Mouse (Mus musculus) kidney, adult 18-20 months (tissue): ENCODE data around the gene Atp8a1.

ENCODE experiments used
- DNase-seq: peaks from one replicate; pipeline ENCODE4 v3.0.0; 2021

The Atp8a1 gene

DNA sequence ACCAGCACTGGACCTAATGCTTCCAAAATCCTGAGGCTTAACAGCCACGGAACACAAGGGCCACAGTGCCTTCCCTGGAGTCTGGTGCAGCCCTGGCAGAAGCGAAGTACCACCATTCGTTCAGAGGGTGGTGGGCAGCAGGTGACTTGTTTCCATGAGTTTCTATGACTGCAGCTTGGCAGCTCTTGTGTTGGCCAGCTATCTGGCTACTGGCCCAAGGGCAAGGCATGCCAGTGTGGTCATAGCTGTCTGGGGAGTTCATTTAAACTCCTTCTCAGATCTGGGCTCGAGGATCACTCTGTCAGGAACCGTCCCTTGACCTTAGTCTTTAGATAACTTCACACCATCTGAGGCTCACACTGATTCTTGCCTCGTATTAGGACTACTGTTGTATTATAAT, 89.1 kb downstream of the Atp8a1 start:
- no peak for DNase-seq

DNA sequence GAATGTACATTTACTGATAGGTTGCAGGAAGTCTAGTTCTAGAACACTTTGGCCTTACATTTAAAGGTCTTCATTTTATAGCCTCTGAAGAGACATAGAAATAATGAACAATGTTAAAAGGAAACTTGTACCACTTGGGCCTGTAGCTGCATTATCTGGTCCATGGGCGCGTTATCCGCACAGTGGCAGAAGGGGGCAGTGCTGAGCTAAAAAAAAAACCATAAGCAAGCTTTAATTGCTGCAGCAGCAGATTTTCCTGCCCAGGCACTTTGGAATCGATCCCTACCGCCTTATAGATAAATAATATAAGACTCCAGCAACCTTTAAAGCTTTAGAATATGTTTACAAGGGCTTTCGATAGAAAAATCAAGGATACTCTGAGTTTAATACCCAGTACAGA, 91.1 kb downstream of the Atp8a1 start:
- peak; percentile 35 for DNase-seq

DNA sequence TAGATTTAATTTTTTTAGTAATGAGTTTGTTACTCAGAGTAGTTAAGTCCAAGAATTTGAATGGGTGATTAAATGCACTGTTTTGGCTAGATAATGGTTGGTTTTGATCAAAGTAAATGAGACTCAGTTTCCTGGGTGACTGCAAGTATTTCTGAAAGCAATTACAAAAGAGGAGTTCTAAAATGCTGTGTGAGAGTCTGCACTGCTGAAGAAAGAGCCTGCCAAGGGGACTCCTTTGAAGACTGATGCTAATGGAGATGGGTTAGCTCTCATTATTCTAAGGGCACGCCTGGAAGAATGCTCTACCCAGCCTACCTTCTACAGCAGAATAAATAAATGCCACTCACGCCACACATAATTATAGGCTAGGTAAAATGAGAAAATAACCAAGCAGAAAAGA, 94.2 kb downstream of the Atp8a1 start:
- DNase-seq: no peak

DNA sequence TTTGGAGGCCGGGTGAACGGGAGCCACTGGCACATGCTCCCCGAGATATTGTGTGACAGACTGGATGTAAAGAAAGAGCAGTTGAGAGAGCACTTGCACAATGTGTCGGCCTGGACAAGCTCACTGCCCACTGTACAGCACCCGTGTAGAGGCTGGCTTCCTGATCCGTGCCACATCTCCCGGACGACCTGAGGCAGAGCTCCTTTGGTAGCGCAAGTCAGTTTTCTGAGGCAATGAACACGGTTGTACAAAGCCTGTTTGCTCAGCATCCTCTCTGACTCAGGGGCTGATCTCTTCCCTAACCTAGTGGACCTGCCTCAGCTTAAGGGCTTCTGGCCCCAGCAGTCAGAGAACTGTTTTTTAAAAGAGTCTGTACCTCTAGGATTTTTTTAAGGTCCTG, 94.6 kb downstream of the Atp8a1 start:
- DNase-seq: no peak

DNA sequence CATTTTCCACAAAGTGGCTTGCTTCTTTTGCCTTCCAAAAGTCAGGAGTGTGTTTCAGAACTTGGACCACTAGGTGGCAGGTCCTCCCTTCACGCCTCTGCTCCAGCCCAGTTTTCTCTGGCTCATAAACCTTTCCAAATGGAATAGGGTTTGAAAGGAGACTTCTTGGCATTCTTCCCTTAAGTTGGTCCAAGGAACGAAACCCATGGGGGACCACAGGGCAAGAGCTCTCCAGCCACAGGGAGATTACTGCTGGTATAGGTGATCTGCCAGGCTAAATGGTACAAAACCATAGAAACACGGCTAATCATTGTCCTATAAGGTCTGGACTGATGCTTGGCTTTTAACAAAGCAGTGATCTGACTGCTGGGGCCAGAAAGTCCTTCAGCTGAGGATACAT, 95.2 kb downstream of the Atp8a1 start:
- DNase-seq: peak; percentile 46

DNA sequence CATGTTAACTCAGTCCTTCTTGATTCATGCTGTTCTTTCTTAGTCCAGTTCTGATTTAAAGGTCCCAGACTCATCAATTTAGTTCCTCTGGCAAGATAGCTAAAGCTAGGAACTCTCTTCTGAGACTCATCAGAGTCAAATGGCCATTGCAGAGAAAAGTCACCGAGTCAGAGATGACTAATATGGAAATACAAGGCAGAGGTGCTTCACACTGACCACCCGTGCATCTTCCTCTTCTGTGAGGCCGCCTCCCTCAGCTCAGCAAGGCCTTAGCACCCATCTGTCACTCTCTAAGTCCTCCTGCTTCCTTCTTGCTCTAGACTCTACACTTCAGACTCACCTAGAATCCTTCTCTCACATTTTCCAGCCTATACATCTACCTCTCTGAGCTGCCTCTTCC, 108.0 kb downstream of the Atp8a1 start:
- no peak for DNase-seq

DNA sequence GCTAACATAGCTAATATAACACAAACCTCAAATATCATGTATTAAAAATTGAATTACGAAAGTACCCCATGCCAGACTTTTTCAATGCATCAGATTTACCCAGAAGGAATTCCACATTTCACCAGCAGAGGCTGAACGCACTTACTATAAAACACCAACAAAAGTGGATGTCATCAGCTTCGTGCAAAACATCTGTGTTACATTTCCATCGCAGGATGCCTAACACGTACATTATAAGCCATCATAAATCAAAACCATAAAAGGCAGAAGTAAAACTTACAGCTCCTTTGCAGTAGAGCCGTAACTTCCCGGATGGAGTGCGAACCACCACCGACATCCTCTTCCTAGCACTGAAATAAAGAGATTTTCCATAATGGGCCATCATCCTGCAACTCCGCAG, 109.1 kb downstream of the Atp8a1 start:
- DNase-seq: no peak

DNA sequence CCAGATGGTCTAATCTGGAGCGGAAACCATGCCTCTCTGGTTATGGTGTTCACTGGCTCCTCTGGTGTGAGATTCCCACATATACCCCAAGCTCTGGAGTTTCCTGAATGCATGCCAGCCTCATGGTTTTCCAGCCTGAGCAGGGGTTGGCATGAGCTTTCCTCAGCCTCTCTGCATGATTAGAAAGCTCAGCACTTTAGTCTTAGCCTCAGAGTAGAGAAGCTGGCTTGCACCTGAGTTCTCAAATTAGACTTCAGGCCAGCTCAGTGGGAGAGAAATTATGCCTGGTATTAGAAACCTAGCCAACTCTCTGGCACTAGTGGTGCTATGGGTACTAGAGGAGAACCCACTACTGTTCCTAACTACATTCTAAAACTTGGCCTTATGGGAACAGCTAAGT, 111.5 kb downstream of the Atp8a1 start:
- DNase-seq: no peak

DNA sequence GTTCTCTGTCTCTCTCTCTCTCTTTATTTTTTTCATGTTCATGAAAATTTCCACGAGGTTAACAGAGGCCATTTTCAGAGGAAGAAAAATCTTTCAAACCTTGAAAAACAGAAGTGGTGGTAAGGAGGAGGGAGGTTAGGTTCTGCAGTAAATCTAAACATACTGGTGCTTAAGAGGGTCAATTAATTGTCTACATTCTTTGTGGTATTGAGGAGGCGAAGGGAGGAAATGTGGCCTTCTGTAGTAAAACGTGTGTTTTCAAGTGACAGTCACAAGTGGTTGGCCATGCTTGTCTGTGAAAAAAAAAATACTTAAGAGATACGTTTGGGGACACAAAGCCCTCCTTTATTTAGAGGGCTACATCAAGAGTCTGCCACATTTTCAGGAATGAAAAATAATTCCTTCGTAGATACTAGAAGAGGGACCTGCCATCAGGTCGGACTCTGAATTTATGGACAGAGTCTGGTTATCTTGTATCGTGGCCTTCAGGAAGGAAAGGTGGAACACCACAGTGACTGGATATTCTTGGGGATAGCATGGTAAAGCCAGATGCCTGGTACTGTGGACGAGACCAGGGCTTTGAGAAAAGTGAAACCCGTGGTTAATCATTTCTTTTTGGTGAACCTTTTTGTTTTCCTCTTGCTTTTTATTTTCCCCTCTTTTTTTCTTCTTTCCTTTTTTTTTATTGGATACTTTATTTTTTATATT, 113.5 kb downstream of the Atp8a1 start:
- DNase-seq: no peak

DNA sequence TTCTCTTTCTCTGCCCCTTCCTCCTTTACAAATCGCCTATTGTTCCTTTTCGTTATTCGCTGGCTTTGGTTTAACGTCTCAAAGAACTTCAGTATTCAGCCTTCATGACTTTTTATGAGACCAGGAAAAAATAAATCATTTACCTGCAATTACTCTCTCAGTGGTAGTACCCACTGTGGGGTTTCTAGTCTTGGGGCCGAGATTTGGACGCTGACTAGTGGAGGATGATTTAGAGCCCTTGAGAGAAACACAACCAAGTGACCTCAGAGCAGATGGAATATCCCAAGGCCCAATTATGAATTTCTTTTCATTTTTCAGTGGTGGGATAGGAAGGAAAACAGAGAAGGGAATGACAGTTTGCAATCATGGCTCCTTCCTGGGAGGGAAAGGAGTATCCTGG, 114.1 kb downstream of the Atp8a1 start:
- no peak for DNase-seq

DNA sequence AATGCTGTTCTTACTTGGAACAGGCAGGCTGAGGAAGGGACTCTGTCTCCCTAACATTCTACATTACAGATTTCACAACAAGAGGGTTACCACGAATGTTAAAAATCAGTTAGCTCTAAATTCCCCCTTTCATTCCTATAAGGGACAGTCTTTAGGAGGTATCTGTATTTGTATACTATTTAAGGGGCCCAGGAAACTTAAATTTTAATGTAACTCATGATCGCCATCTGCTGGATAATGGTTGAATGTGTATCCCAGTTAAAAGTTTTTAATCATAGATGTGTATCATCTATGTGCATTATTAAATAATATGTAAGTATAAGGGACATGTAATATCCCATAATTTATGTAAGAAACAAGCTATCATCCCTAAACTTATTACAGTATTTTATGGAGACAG, 119.5 kb downstream of the Atp8a1 start:
- DNase-seq: no peak

DNA sequence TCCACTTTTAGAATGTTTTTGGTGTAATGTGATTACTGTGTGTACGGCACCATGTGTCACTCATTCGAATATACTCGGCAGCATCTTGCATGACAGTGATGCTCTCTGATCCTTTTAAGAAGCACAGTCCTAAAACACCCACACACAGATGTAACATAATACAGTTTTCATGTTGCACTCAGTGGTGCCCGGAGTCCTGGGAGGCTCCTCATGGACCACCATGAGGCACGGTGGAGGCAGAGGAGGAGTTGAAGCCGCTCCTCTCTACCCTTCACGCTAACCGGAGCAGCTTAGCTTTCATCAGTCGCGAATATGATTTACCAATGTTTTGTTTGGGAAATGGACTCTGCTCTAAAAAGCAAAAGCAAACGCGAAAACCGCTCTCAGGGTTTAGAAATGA, 120.4 kb downstream of the Atp8a1 start:
- DNase-seq: no peak

DNA sequence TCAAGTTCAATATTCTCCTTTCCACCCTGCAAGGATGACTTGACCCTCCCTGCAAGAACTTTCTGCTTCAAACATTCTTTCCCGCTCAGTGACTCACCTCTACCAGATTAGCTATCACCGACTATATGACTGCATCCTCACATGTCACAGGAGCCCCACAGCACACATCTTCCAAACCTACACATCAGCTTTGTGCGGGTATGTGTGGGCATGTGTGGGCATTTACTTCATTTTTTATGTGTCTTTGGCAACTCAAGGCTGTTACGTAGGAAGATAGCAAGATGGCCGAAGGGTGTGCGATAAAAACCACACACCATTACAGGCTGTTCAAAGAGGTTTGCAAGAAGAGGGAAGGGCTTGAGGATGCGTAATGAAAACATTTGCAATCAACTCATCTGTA, 145.6 kb downstream of the Atp8a1 start:
- no peak for DNase-seq

DNA sequence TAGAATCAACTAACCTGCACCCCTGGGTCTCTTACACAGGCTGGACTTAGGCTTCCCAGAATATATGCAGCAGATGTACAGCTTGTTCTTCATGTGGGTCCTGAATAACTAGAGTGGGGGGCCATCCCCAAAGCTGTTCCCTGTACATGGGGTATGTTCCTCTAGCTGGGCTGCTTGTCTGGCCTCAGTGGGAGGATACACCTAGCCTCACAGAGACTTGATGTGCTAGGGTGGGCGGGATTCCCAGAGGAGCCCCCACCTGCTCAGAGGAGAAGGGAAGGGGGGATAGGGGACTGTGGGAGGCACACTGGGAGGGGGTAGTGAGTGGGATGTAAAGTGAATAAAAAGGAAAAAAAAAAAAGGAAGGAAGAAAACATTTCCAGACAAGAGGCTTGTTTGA, 147.8 kb downstream of the Atp8a1 start:
- DNase-seq: no peak

DNA sequence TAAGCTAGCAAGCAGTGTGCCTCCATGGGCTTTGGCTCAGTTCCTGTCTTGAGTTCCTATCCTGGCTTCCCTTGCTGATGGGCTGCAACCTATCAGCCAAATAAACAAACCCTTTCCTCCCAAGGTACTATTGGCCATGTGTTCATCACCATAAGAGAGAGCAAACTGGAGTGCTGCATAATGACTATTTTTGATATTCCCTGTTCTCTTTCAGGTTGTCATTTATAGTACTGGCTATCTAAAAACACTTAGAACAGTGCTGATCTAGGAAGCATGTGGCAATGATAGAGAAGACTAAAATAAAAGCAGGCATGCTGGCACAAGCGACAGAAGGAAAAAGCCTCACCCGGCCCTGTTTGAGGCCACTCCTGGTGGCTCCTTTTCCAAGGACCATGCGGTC, 149.1 kb downstream of the Atp8a1 start:
- no peak for DNase-seq

DNA sequence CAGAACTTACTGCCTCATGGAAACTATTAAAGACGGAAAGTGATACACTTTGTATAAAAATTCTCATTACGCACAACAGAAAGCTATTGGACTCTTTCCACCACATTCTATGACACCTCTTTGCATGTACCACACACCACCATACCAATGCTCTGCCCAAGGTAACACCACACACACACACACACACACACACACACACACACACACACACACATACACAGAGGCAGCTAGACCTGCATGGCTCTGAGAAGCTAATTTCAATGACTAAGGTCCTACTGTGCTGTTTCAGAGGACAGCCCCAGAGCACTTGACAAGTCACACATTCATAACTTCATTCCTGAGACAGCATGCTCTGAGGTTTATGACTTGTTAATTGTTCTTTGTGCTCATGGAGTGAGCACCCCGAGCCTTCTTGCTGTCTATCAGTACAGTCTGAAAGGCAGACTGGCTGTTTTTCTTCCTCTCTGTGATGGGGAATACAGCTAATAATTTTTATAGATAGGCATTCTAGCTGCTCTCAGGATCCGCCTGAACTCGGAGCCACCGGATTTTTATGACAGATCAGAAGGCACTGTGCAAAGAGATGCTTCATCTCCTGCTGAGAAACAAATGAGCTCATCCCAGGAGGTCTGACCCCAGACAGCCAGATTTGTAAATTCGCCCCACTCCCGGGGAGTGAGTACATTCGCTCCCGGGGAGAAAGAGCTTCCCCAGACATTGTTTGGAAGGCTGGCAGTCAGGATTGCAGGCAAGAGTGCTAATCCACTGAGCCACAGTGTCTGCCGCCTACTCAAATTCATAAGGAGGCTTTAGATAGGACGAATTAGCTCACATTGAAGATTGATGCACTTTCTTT, 150.3 kb downstream of the Atp8a1 start:
- no peak for DNase-seq

DNA sequence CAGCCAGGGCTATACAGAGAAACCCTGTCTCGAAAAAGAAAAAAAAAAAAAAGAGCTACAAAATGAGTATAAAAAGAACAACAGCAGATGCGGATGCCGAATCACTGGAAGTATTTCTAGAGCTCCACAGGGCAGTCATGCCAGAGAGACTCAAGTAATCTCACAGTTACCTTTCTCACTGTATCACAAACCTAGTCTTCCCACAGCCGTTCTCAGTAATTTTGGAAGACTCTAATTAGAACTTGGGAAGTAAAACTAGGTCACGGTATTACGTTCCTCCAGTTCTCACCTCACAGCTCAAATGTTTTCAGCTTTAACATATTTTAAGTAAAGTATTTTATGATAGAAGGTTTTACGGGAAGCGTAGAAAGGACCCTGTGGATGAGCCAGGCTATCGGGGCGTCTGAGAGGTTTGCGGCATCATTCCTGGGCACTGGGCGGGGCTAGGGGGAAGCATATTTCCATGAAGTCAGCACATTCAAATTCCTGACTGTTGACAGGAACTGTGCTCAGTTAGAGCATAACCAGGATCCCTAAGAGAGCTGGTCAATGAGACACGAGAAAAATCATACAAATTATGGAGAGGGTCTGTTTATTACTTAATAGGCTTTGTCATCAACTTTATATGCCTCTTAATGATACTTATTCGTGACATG, 152.1 kb downstream of the Atp8a1 start:
- no peak for DNase-seq

DNA sequence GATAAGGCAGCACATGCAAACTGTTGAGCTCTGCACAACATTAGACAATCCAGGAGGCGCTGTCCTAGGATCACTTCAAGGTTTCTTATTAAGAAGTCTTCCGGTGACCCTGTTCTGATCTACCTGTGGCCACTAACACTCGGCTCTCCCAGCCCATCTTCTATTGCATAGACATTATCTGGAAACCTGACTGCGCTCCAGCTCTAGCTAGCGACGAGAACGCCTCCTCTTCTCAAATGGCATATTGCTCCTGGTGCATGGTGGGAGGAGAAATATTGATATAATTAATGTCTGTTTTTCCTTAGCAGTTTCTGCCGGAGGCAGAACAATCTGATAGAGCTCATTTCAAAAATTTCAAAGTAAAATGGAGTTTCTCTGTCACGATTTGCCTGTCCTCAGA, 156.9 kb downstream of the Atp8a1 start:
- no peak for DNase-seq

DNA sequence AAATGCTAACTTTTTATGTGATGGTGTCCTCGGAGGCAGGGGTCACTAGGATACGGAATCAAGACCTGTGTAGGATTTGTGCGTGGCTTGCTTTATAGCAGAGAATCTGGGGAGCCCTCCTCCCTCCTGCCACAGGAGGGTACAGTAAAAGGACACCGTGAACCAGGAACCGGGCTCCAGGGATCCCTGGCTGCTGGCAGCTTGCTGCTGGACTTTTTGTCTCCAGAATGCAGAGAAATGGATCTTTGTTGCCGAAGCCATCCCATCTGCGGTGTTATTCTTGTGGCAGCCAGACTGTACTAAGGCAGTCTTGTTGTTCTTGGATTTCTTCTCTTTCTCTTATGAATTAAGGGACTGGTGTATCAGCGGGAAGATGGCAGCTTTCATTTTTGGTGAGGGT, 159.2 kb downstream of the Atp8a1 start:
- no peak for DNase-seq

DNA sequence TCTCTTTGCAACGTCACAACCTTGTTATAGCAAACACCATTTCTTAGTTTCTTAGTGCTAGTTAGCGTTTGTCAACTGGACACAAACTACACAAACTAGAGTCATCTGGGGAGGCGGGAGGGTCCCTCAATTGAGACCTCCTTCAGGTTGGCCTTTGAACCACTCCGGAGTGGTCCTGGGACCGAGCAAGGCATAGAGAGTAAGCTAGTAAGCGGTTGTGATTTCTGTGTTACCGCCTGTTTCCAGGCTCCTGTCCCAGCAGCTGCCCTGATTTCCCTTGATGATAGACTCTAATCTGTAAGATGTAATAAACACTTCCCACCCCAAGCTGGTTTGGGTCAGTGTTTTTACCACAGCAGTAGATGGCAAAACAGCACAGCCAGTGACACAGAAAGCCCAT, 161.3 kb downstream of the Atp8a1 start:
- DNase-seq: no peak

DNA sequence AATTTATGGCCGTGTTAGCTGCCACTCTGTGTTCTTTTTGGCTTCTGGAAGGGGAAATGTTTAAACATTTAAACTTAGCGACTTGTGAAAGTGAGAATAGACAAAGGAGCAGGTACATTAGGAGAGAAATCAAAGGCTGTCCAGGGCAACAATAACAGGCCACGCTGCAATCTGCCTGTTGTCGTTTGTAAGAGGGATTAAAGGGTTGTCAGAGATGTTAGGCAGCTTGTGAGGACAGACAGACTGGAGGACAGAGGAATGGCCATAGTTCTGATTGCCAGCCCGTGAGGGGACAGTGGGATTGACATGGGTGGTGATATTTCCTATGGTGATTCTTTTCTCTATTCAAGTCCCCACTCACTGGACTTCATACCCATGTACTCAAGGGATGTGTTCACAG, 161.8 kb downstream of the Atp8a1 start:
- DNase-seq: no peak

DNA sequence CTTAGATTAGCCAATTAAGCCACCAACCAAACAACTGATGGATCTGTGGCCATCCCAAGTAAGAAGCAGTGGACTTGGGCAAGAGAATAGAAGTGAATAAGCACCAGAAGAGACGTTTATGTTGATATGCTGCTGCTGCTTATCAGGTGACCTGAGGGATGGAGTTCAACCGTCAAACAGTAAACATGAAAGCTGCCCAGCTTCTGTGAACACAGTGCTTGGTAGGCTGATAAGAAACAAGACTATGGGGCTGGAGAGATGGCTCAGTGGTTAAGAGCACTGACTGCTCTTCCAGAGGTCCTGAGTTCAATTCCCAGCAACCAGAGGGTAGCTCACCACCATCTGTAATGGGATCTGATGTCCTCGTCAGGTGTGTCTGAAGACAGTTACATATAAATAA, 168.4 kb downstream of the Atp8a1 start:
- no peak for DNase-seq

DNA sequence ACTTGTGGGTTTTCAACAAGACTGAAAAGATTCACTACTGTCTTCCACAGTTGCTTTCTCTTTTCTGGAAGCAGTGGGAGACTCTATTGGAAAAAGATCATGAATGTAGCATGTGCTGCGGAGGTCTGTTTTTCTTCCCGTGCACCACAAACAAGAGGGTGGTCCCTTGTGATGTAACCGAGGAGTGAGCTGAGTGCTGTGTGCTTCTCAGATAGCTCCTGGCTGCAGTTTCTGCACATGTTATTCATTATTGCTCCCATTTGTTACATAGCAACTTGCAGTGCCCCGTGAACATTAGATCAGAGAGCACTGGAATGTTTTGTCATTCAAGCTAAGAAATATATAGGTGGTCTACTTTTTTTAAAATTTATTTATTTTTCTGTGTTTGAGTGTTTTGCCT, 174.2 kb downstream of the Atp8a1 start:
- DNase-seq: no peak

DNA sequence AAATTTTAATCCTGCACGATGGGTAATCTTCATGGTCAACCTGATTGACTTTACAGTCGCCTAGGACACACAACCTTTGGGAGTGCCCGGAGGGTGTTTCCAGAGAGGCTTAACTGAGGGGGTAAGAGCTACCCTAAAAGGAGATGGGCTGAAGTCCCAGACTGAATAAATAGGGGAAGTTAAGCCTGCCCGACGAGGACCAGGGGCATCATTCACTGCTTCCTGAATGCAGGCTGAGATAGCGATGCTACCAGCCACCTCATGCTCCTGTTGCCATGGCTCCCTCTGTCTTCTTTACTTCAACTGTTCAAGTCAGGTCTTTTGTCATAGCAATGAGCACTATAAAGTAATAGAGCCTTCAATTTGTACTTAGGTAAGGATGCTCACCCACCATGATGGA, 177.1 kb downstream of the Atp8a1 start:
- DNase-seq: no peak
